Mouse (Mus musculus) fibroblast of lung, adult 2 months (primary cell): ENCODE results near the gene Dab1.

Experiments
- DNase-seq: peaks from one replicate; pipeline ENCODE4 v3.0.0-alpha.2; 2011; ENCODE audit warnings: low read depth

The Dab1 gene

DNA sequence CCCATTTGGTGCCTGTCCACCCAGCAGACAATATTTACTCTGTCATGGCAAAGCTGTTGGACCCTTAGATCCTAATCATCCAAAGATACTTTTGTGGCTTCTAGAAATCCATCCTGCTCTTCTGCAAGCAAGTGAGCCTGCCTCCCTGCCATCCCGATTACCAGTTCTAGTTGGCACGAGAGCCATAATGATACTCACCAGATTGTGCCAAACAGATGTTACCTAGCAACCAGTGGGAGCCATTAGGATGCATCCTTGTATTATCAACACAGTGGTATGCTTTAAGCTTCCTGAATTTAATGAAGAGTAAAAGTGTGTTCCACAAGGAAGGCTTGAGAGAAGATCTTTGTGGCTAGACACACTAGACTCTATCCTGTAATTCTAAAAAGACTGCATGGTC lies 355.8 kb downstream of the Dab1 start:
- DNase-seq, result no peak

DNA sequence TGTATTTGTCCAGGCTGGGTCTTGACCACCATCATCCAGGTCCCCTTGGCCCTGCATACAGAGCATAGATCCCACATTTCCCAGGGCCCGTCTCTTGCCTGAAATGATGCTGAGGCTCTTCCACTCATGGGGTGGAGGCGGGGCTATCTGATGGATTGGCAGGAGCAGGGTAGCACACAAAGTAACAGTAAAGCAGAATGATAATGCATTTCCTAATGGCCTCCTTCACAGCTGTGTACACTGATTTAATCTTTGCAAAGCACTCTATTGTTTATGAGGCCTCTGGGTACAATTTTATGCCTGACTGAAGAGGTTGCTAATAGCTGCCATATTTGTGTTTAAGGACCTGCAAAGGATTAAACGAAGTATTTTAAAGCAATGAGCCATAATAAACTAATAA lies 374.7 kb downstream of the Dab1 start:
- no peak for DNase-seq

DNA sequence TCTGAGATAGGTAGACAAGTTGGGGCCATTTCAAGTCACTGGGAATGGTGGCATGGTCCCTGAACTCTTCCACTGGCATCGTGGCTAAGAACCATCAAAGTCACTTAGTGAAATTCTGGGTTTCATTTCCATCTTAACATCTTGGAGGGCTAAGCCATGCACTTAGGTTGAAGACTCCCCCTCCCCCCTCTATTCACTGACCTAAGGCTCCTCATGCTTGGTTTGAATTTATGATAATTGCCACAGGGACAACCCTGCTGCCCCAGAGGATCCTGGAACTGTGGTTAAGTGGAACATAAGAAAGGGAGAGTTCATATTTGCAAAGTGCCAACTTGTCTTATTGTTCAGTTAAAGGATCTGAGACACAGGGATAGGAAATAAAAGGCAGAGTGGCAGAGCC lies 375.2 kb downstream of the Dab1 start:
- no peak for DNase-seq

DNA sequence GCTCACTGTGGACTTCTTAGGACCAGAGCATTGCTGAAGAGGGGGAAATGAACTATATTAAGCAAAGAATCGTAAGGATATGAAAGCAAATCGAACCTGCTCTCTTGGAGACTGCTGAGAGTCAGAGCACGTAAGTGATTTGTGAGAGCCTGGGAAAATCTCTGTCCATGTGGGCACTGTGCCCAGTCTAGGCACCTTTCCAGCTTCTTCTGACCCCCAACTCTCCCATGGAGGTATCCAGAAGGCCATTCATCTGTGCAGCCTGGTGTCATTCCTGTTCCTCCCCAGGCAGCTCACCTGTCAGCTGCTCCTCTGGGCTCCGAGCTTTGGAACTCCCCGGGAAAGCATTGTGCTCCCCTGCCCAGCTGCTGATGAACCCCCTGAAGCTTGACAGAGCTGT lies 389.2 kb downstream of the Dab1 start:
- no peak for DNase-seq

DNA sequence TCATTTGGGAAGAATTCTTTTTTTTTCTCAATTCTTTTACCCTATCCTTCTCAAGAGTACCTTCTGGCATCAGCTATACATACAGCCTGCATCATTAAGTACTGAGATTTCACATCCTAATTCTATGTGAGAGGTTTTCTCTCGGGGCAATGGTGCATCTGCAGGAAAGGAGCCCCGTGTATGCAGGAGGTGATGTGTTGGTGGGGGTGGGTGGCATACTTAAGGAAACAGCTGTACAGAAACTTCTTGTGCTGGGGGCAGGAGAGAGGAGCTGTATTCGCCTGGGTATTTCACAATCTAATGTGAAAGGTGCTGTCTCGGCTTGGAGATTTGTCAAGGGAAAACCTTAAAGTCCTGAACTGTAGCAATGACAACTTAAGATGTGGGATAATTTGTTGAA lies 392.5 kb downstream of the Dab1 start:
- no peak for DNase-seq

DNA sequence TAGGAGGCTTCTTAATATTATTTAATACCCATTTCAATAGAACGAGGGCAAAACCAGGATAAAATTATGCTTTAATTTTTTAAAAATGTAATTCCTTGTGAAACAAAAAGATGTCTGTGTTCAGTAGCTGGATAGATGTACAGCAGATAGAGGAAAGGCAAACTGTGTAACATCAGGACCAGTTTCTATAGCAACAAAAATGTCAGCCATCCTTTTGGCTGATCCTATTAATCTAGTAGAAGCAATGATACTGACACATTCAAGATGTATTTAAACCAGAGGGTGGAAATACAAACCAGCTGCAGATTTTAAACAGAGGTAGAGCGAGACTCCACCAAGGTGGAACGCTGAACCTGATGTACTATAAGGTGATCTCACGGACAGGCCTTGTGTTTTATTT lies 393.0 kb downstream of the Dab1 start:
- no peak for DNase-seq

DNA sequence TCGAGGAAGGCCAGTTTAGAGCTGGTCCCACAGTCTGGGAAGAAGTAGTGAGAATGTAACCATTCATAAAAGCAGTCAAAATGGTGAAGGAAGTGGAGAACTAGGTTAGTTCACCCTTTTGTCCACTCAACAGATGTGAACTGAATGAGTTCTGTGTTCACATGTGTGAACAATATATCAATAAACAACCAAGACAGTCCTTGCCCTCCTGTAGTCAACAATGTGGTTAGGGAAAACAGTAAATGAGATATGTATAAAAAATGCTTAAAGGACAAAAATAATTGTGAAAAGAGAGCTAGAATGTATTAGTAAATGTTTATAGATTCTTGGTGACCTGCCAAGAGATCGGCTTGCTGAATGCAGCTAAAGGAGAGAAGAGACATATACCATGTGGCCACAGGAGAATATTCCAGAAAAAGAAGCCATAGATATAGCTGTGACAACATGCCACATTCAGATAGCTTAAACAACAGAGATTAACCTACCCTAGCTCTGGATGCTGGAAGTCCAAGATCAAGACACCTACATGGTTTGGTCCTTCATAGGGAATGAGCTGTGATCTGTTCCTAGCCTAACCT lies 406.0 kb downstream of the Dab1 start:
- no peak for DNase-seq

DNA sequence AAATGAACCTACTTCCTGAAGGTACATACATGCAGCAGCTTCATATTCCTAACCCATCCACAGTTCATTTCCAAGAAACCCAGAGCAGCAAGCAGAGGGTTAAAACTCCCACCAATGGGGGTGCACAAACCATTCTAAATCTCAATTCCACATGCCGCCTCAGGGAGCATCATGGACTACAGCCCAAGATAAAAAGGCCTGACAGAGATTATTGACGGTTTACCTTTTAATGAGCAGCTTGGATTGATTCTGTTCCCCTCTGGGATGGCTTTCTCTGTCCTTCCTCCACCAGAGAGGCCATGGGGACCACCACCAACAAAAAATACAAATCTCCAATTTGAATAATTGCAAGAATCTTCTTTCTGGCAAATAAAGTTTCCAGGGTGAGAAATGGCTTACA lies 407.7 kb downstream of the Dab1 start:
- no peak for DNase-seq

DNA sequence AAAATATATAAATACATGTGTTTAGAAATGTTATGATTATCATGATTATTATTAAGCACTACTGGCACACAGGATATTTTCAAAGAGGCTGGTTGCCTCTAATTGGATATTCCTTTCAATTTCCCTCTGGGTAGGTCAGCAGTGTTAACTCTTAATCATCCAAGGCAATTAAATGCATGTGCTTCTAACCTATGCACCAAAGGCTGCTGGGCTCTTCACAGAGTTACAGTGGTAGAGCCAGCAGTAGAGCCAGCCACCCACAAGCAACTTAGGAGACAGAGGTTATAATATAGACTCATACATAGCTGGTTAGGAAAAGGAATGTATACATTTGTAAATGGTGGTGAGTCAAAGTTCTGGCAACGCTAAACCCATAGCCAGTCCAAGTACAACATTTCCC lies 408.1 kb downstream of the Dab1 start:
- DNase-seq, result no peak

DNA sequence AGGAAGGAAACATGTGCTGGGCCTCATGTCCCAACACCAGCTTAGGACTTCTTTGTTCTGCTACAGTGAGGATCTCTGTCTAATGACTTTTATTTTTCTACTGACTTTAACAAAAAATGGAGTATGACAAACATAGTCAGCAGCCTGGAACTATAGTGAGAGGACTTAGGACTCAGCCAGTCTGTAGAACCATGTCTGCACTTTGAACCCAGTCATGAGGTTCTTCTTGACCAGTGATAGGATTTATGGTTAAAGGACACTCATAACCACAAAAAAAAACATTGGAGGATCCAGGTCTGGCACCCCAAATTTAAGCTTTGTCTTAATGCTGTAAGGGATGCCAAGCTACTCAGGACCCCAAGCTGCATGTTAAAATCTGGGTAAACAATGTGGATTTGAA lies 416.9 kb downstream of the Dab1 start:
- DNase-seq, result no peak

DNA sequence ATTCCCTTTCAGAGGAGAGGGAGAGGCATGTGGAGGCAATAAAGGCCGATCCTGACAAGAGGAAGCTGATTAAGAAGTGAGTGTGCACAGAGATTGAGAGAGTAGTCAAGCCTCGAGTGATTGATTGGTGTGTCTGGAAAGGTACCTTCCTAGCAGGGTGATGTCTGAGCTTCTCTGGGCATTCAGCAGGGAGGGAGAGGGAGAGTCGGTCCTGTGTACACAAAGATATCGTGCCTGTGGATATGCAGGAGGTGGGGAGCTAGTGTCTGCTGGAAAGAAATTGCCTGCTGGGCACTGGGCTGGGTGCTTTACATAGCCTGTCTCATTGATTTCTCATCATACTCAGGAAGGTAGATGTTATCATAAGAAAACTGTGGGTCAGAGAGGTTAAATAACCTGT lies 420.4 kb downstream of the Dab1 start:
- no peak for DNase-seq

DNA sequence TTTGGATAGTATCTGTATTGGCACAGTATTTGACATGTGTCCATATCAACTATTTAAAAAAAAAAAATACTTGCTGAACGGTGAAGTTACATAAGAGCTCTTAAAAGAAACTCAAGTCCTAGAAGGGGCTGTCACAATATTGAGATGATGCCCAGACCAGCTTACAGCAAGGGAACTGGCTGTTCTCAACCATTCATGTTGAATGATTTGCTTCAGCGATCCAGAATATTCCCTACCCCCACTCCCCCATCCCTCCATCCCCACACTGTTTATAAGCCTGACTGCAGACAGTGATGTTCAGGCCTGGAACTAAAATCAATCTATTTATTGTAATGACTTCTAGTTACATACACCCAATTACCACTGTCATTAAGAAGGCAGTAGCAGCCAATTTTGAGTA lies 424.3 kb downstream of the Dab1 start:
- DNase-seq, result no peak

DNA sequence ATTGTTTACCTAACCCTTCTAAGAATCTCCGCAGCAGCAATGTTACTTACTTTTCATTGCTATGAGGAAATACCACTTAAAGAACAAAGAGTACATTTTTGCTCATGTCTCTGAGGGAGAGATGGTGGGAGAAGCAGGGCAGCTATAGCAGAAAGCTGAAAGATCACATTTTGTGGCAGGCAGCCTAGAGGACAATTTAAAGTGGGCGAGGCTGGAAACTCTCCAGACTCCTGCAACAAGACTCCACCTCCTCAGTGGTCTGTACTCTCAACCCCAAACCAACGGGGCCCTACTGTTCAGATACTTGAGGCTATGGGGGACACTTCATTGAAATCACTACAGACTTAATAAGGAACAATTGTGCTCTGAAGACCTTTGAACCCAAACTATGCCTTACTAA lies 425.5 kb downstream of the Dab1 start:
- no peak for DNase-seq

DNA sequence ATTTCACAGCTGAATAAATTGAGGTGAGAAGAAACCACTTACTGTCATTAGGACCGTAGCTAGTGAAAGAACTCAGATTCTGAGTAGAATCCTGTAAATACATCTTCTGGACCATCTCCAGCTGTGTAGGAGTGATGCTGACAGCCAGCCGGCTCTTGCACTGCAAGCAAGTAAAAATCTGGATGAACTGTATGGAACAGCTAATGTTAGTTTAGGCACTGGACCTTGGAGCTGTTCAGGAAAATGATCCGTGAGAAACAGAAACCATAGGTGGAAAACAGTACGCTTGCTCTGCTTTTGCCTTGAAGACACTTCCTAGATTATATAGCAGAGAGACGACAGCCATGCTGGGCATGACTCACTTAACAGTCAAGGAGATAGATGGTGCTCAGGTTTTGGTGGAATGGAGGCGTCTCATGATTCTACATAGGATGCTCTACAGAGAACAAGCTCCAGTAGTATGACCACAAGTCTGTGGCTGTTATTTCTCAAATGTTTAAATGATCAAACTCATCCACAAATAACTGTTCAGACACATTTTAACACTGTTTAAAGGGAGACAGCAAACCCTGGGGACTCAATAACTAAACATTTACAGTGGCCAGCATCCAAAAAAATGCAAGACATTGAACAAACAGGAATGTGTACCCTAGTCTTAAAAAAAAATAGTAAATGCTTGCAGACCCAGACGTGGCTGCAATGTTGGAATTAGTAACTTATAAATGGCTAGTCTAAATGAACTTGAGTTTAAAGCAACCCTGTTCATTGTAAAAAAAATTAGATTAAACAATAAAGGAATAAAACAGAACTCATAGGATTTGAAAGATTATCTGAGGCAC lies 429.0 kb downstream of the Dab1 start:
- no peak for DNase-seq

DNA sequence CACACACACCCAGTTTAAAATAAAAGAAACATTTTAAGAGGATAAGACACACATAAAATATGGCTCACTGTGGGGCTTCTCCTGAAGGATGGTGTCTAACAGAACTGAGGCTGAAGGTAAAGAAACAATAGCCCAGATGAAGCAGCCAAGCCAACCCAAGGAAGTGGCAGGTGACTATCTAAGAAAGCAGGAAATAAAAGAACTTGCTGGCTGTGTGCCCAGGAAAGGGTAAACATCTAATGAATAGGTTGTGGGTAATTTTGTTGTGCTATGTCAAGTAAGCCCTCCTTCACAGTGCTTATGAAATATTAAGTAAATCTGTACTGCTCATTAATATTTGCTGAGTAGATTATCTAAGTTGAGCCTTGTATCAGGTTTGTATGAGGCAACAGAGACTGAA lies 438.0 kb downstream of the Dab1 start:
- DNase-seq, result no peak

DNA sequence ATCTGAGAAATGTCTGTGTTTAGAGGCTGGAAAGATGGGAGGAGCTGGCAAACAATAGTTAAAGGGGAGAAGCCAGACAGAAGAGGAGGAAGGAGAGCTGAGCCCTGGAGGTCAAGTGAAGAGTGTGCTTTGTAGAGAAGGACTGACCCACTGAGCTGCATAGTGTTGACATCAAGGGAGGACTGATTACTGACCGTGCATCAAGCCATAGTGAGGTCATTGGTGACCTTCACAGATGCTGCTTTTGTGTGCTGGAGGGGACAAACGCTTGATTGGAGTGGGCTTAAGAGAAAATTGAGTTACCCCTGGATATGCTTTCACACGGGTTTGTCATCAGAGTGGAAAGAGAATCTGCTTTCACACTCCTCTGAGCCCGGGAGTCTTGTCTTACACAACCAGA lies 440.4 kb downstream of the Dab1 start:
- DNase-seq, result no peak

DNA sequence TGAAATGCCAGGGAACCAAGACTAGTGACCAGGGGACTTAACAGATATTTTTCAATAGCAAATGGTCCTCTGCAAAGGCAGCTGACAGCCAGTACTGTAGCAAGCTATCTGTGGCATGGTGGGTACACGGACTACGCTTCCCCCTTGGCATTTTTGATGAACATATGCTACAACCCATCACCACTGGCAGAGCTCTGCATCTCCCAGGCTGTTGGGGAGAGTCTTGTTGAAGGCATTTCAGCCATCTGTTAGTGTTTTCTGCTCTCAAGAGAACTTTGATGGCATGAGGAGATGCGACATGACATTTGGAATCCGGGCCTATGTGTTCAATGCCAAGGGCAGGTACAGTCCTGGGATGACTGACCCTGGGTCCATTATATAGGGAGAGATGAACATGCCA lies 443.2 kb downstream of the Dab1 start:
- DNase-seq, result no peak

DNA sequence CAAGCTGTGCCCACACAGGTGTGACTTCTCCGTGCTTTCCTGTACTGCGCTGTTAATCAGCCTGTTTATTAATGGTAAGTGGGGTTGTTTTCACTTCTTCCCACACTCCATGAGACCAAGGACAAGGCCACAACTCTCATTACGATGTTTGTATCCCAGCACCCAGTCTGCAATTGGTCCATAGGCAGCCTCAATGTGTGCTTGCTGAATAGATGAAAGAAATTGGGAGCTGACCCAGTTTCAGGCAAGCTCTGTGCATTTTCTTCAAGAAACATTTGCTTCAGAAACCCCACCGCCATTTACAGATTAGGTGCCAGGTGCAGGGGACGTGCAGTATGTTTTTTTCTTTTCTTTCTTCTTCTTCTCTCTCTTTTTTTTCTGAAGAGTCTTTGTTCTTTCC lies 447.7 kb downstream of the Dab1 start:
- no peak for DNase-seq

DNA sequence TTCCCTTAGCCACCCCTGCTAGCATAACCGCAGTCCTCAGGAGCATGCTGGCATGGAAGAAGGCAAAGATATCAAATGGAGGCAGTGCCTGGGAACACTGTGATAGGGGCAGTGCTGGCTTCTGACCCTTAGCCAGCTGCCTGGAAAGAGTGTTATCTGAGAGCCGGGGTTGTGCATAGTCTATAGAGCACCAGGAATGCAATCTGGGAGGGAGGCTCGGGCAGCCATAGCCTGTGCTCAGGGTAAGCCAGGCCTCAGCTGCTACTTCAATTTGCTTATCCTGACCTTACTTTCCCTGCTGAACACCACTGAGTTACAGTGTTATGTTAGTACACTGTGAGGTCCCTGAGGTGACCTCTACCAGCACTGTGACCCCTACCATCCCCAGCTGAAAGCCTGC lies 448.6 kb downstream of the Dab1 start:
- DNase-seq, result no peak

DNA sequence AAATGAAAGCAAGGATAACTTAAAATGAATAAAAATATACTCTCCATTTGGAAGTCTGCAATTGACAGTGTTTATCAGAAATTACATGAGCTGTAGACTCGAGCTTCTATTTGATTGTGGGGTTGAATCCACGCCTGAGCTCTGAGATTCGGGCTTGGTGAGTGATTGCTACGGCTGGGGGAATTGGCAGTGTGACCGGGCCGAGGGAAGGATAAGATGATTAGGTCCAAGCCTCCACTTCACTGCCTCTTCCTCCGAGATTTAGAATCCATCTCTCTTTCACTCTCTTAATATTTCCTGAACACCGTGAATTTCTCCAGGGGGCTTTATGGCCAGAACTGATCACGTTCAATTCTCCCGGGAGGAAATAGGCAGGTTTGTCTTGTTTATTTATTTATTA lies 452.1 kb downstream of the Dab1 start:
- no peak for DNase-seq

DNA sequence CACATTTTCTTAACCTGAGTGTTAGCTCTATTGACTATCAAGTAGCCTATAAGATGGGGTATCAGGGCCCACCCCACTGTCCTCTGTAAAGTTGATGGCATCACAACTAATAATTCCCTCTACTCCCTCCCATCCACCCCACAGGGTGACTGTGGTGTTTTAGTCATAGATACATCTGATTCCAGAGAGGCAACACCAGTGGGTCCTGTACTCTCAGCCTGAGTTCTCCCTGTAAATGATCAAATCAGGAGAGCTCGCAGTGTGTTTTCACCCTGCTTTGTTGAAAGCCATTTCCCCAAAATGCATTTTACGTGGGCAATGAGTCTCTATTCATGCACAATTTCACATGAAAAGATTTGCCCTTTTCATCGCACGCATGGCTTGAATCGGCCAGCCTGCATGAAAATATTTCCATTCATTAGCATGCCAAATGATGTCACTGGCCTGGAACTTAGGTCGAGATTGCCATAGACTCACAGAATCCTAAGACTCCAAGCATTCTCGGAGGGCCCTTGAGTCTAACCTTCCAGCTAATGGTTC lies 454.8 kb downstream of the Dab1 start:
- no peak for DNase-seq

DNA sequence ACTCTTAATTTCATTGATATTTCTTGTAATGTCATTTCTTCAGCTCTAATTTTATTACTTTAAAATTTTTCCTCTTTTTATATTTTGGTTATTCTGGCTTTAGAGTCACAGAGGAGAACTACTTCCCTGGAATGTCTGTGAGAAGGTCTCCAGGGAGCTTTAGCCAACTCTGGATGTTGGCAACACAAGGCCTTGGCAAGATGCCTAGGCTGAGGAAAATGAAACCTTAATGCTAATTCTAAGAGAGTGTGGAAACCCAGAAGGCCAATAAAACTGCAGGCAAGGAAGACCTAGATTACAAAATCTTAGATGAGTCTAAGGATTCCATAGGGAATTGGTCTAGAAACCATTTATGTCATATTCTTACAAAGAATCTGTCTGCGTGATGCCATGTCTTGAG lies 458.6 kb downstream of the Dab1 start:
- DNase-seq, result peak; percentile 0

DNA sequence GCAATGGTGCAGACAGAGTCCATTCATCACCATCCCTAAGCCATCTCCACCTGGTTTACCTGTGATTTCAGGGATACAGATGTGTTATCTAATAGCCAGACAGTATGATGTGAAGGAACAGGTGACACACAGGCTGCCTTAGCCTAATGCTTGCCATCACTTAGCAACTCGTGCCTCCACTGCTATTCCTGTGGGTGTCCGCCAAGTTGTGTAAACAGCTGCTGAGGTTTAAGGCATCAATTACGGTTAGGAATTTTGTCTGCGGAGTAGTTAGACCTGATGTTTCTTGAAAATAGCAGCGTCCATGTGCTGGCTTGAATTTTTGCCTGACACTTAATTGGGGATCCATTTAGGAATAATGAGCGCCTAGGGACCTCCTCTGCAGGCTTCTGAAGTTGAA lies 487.1 kb downstream of the Dab1 start:
- no peak for DNase-seq

DNA sequence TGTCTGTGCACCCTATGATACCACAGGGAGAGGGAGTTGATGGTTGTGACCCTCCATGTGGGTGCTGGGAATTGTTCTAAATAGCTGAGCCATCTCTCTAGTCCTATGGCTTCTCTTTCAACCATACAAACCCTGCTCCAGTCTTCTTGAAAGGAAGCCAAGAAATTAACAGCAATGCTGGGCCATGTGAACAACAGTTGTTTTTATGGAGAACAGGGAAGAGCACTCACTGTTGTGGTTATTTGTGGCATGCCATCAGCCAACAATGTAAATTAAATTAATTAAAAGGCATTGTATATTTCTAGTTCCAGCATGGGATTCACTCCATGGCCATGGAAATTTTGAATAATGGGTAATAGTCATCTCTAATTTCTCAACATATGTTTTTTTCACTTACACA lies 492.5 kb downstream of the Dab1 start:
- no peak for DNase-seq
